Mouse (Mus musculus) kidney, adult 11 months (tissue): ENCODE measurements around the gene Pskh1.

Experiments
- DNase-seq: peaks from one replicate; pipeline ENCODE4 v3.0.0; 2022

Pskh1 gene

DNA sequence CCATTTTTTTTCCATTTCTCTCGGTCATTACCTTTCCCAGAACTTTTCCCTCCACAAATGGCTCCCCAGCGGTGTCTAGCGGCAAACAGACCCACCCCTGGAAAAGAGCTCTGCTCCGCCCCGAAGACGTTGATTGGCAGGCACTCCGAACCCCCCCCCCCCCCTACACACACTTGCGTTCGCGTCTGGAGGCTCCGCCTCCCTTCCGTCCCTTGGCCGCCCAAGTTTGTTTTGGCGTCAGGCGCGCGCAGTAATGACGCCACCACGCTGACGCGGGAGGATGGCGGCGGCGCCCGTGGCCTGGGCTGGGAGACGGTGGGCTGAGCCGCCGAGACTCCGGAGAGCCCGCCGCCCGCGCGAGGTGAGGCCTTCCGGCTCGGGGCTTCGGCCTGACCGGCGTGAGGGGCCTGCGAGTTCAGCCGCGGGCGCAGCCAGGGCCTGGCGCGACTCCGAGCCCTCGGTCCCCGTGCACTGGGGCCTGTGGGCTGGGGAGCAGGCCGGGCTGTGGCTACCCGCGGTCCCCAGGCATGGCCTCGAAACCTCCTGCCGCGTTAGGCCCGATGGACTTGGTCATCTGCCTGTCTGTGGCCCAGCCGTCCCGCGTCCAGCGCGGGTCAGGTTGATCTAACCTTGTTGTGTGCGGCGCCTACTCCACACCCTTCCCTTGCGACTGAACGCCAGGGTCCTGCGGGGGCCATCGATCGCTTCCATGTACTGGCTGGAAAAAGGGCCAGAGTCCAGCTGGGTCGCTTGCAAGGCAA lies at the start of gene Pskh1:
Pskh1 (plus strand) TSS at position 262 of the 761 bp plus-strand sequence.
- DNase-seq: peak; percentile 86

DNA sequence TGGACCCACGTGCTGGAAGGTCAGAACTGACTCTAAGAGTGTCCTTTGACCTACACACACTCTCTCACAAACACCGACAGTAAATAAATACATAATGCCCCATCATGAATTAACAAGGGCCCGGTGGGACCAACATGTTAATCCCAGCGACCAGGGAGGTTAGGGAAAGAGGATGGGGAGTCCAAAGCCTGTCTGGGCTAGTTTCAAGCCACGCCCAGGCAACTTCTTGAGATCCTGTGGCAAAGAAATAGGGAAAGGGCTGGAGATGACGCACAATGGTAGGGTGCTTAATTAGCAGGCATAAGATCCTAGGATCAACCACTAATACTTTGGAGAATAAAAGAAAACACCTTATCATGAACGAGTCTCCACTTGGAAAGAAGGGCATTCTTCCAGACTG lies 49.6 kb upstream of the Pskh1 start:
- no peak for DNase-seq

GRCm38 (mm10) chr8:105851651-105852143 lies 48.5 kb upstream of the Pskh1 start:
- DNase-seq: peak; percentile 83

DNA sequence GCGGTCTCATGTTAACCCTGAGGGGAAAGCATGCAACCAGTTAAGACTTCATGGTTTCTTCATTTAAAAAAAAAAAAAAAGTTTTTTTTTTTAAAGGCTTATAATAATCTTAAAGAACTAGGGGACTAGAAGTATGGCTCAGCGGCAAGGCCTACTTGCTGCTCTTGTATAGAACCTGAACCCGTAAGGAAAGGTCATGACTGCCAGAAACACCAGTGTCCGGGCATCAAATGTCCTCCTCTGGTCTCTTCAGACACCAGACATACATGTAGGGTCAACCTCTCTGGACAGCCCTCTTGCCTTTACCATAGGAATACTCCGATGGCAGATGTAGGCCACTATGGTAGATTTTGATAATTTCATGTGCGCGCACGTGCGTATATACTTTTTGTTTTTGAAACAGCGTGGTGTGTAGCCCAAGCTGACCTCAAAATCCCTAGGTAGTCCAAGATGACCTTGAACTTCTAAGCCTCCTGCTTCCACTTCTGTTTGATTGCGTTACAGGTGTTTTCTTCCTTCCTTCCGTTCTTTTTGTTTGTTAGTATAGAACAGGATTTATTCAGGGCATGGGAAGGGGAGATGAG lies 48.0 kb upstream of the Pskh1 start:
- DNase-seq: no peak

- DNase-seq: no peak
Measured at GRCm38 (mm10) chr8:105853178-105853577, 47.1 kb upstream of the Pskh1 start, which contains the start of gene Cenpt. Gene Cenpt (minus strand): TSS chr8:105853278.

DNA sequence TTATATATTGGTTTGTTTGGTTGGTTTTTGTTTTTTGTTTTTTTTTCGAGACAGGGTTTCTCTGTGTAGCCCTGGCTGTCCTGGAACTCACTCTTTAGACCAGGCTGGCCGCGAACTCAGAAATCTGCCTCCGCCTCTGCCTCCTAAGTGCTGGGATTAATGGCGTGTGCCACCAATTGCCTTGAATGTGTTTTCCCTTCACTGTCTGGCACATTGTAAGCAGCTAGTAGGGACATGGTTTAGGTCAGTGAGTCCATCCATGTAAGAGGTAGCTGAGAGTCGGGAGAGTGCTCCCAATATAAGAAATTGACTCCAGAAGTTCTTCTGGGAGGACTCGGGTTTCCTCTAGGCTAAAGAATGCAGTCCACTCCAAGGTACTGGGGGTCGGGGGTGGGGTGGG lies 45.9 kb upstream of the Pskh1 start:
- no peak for DNase-seq

DNA sequence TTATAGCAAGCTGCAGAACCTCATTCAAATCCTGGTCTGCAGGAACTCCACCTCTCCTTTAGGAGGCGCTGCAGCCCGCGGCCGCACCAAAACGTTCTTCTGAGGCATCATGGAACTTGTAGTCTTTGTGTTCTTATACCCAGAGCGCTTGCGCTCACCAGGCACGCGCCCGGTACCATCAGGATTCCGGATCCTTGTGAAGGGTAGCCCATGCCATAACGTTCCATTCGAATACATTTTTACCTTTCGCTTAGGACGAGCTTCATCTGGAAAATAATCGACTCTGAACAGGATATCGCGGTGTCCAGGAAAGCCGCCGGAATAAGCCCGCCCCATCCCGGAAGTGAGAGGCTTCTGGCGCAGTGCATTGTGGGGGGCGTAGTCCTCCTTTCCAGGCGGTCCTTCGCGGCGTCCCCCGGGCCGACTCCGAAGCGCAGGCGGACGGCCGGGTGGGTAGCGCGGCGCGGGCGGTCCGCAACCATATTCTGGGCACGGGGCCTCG lies 45.5 kb upstream of the Pskh1 start, which contains the start of gene Thap11:
Thap11 (plus strand) TSS at position 418 of the 502 bp plus-strand sequence.
- DNase-seq: peak; percentile 90

GRCm38 (mm10) chr8:105855248-105856167 lies 44.7 kb upstream of the Pskh1 start:
- DNase-seq: peak; percentile 45

- DNase-seq: no peak
Measured at GRCm38 (mm10) chr8:105856168-105856835, 43.9 kb upstream of the Pskh1 start.

DNA sequence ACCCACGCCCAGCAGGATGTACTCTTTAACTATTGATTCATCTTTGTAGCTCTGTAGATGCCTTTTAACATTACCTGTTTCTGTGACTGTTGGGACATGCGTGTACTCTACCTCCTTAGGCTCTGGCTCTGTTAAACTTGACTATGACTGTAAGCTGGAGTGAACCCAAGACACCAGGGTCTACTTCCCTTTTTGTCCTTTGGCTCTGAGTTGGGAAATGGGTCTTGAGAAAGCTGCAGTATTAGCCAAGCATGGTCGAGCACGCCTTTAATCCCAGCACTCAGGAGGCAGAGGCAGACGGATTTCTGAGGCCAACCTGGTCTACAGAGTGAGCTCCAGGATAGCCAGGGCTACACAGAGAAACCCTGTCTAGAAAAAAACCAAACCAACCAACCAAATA lies 41.7 kb upstream of the Pskh1 start:
- no peak for DNase-seq

DNA sequence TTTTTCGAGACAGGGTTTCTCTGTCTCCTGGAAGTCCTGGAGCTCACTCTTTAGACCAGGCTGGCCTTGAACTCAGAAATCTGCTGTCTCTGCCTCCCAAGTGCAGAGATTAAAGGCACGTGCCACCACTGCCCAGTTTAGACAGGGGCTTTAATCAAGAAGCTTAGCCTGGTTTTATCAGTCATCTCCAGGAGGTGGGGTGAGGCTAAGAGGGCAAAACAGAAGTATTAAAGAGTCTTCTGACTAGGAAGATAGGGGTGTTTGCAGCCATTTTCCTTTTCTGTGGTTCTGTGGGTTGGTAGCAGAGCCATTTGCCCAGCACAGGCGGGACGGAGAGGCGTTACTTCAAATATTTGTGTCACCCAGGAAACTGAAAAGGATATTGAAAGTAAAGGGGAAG lies 40.9 kb upstream of the Pskh1 start:
- DNase-seq: no peak

GRCm38 (mm10) chr8:105860143-105860981 lies 39.9 kb upstream of the Pskh1 start, which contains the start of gene Nutf2:
Gene Nutf2 (plus strand): TSS chr8:105860580.
- peak; percentile 99 for DNase-seq

DNA sequence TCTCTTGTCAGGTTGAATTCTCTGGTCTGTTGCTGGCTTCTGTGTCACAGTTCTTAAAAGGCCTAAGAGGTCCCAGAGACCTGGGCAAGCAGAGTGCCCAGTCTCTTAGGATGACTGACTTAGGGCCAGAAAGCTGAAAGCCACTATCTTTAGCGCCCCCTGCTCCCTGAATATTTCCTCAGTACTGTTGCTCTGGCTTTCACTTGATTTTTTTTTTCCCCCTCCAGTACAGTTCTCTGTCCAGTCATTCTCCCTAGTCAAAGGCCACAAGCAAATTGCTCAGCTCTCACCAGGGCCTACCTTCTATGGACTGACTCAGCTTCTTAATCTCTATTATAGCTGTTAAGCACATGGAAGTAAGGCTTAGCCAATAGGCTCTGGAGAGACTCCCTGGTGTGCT lies 38.3 kb upstream of the Pskh1 start:
- no peak for DNase-seq

- no peak for DNase-seq
Measured at GRCm38 (mm10) chr8:105866364-105867029, 33.7 kb upstream of the Pskh1 start.

GRCm38 (mm10) chr8:105874301-105874700 lies 25.9 kb upstream of the Pskh1 start:
- DNase-seq: no peak

GRCm38 (mm10) chr8:105880754-105881520 lies 19.3 kb upstream of the Pskh1 start, which contains the start of gene Edc4:
Gene Edc4 (plus strand): TSS chr8:105880881.
- DNase-seq: peak; percentile 75

DNA sequence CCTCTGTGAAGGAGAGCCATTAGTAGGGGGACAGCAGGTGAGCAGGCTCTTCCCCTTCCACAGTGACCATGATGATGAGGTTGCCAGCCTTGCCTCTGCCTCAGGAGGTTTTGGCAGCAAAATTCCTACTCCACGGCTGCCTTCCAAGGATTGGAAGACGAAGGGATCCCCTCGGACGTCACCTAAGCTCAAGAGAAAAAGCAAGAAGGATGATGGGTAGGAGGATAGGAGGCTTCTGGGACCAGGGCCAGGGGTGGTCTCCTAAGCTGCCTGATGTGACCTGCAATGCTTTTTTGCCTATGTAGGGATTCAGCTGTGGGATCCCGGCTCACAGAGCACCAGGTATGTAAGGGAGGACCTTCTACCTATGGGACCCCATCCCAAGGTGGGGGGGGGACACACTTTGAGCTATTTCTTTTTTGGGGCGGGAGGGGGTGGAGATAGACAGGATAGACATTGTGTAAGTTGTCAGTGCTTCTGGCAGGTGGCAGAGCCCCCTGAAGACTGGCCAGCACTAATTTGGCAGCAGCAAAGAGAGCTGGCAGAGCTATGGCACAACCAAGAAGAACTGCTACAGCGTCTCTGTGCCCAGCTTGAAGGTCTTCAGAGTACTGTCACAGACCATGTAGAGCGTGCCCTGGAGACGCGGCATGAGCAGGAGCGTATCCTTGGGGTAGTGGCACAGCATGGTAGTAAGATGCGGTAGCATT lies 10.3 kb upstream of the Pskh1 start:
- no peak for DNase-seq

DNA sequence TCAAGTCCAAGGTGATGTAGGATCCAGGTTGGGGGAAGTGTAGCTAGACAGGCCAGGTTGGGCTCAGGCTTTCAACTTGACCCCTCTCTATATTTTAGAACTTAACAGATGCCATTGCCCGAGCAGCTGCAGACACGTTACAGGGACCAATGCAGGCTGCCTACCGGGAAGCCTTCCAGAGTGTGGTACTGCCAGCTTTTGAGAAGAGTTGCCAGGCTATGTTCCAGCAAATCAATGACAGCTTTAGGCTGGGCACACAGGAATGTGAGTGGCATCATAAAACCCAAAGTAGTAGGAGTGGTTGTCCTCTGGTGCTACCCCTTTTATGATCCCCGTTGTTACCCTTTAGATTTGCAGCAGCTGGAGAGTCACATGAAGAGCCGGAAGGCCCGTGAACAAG lies 9.4 kb upstream of the Pskh1 start:
- no peak for DNase-seq

GRCm38 (mm10) chr8:105892432-105892831 lies 7.8 kb upstream of the Pskh1 start:
- DNase-seq: no peak
